Mouse (Mus musculus): ENCODE measurements around the gene Ccnl1.

Gene Ccnl1

DNA sequence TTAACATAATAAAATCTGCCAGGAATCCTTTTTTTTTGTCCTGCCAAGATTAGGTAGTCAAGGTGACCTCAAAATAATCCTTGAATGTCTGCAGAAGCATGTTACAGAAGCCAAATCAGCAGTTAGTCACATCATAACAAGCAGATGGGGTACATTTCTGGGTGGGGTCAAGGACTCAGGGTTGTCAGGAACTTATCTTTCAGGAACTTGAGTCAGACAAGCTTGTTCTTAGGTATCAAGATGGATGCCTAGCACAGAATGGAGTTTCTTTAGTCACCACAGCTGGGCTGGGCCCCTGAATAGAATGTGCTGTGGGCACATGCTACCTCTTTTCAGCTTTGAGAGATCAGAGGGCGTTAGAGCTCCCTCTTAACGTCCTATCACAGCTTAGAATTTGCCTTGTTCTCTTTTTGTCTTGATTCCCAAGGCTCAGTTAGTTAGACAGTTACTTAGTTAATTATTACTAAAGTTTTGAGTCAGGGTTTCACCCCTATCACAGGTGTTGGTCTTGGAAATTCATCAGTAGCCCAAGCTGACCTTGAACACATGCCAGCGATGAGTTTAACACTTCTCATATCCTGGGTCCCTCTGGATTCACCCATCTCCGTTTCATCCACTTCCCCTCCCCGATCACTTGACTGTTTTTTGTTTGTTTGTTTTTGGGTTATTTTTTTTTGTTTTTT lies 32.9 kb downstream of the Ccnl1 start:
- no peak for DNase-seq

DNA sequence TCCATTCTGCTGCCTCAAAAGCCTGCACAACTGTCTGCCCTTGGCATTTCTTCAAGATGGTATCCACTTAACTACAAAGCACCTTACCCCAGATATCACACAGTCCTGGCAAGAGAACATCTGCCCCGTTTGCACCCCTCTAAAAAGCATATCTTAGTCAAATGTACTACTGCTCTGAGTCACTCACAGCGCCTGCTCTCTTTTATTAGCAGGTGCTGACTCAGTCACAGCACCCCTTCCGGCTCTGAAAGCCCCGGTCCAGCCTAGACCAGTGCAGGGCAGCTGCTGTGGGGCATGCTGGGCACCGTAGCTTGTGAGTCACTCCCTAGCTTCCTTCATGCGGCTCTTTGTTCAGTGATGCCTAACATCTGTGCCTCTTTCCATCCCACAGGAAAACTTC lies 35.6 kb downstream of the Ccnl1 start:
- DNase-seq = no peak

DNA sequence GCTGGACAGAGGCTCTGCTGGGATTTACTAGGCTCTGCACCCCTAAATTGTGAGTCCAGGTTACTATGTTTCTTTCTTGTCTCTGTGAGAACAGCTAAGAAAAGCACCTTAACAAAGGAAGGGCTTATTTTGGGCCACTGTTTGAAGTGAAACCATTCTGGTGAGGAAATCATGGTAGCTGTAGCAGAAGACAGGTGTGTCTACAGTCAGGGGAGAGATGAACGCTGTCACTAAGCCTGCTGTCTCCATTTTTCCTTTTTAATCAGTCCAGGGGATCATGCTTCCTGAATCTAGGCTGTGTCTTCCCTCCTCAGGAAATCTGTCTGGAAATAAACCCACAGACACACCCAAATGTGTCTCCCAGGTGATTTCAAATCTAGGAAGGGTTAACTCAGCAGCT lies 36.4 kb downstream of the Ccnl1 start:
- no peak for DNase-seq

DNA sequence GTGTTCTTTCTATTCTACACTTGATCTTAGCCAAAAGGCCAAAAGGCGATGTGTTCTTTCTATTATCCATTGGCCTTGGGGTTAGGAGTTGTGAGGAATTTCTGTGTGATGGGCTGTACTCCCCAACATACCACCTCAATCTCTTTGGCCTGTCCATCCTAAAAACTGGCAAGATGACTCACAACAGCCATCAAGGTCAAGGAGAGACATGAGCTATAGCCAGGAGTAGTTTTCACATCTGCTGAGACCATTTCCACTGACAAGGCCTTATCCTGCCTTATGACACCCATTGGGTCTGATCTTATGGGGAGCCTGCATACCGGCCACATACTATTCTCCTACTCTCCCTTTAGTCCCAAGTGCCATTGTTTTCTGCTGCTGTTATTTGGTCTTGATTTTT lies 39.0 kb downstream of the Ccnl1 start:
- DNase-seq = no peak

DNA sequence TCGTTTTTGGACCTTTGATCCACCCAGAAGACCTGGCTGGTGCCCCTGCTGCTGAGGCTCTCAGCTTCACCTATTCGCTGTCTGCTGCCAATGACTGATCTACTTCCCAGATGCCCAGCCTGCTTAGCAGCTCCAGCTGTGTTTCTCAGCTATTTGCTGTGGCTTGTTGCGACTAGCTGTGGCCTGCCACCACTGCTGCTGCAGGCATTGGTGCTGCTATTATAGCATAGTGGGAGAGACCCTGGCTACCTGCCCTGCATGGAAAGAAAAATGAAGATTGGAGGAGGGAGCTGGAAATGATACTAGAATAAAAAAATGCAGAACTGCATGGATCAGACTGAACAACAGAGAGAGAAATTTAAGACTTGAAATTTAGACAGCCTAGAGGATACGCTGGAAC lies 45.1 kb downstream of the Ccnl1 start:
- DNase-seq = no peak

DNA sequence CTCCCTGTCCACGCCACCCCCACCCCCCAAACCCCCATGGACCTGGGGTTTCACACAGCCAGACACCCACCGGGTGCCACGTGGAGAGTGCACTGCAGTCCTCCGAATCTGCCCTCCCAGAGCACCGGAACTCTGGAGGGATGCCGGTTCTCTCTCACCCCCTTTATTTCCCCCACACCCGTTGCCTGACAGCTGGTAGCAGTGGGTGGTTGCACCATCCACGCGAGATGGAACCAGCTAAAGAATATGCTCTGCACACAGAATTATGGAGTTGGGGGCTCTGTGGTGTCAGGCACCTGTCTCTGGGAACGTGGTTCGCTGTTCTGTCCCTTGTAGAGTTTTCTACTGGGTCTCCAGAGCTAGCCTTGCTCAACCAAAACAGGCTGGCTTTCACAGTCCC lies 45.8 kb downstream of the Ccnl1 start:
- no peak for DNase-seq

DNA sequence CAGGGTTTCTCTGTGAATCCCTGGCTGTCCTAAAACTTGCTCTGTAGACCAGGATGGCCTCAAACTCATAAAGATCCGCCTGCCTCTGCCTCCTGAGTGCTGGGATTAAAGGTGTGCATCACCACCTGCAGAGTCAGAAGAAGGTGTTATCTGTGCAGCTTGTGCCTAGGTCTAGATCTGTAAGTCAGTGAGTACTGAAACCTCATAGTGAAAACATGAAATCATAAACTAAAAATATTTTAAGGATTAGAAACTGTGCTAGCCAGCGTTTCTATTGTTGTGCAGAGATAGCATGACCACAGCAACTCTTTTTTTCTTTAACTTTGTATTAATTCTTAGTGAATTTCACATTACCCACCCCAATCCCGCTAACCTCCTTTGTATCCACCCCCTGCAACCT lies 46.8 kb downstream of the Ccnl1 start:
- DNase-seq = no peak

DNA sequence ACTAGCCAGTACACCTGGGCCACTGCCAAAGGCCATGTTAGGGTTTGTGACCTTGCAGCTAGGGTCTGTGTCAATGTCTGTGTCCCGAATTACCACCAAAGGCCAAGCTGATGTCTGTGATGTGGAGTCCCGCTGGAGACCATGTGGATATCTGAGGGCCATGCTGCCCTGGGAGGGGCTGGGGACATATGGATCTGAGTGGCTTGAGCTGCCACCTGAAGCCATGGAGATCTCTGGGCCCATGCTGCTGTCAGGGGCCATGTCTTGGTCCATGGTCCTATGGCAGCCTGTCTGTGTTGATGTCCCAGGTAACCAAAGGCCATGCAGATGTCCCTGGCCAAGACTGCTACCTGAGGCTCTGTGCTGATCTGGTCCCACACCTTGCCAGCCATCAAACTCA lies 48.6 kb downstream of the Ccnl1 start:
- DNase-seq = no peak

DNA sequence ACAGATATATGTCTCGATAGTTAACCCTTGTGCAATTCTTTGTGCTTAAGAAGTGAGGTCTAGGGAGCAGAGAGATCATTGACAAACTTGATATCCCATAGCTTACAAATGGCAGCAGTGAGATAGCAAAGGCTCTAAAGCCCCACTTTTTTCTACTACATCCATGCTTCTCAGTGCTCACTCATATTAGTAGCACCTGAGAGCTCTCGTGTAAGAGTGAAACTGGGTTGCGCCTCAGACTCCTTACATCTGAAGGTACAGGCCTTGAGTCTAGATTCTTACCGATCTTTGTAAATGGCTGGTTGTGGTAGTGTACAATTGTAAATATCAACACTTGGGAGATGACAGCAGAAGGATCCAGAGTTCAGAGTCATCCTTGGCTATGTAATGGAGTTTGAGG lies 50.5 kb downstream of the Ccnl1 start:
- DNase-seq = no peak

DNA sequence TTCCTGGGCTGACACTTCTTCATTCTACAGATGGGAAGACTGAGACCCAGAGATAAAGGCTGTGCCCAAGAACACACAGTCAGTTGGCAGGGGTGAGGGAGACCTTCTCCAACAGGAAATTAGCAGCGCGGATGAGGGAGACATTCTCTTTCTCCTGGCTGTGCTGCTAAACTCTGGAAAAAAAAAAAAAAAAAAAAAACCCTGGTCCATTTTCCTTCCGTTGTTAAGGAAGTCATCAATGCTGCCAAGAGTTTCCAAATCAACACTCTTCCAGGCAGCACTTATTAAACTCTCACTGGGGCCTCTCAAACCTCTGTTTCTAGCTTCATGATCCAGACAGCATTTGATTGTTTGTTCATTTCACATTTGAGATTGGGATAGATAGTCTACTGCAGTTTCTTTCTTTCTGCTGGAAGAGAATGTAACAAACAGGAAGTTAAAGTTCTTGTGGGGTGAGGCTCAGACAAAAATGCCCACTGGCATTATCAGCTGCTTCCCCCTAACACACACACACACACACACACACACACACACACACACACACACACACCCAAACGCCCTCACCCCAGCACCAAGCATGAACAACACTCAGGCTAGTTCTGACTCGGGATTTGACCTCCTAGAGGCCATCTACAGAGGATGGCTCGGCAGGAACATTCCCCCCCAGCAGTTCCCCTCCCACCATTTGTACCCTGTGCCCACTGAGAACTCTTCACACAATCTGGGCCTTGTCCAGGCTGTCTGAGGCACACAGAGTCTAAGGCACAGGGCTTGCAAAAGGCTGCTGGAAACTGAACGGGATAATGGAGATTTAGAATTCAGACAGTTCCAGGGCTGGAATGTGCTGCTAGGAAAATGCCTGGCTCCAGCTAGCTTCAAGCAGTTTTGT lies 52.5 kb downstream of the Ccnl1 start:
- DNase-seq = no peak

DNA sequence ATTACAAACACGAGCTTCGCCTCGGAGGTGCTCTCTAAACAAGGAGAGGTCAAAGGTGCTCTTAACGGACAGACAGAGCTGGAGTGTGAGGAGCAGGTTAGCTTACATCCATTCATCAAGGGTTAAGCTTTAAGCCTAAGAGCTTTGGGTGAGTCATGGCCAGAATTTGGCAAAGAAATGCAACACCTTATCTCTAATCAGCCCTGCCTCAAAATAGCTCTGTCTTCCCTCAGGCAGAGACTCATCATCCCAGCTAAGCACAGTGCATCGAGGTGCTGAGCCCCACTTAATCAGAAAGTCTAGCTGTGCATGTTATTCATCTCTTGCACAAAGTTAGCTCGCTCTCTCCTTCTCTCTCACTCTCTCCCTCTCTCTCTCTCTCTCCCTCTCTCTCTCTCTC lies 53.3 kb downstream of the Ccnl1 start:
- no peak for DNase-seq

DNA sequence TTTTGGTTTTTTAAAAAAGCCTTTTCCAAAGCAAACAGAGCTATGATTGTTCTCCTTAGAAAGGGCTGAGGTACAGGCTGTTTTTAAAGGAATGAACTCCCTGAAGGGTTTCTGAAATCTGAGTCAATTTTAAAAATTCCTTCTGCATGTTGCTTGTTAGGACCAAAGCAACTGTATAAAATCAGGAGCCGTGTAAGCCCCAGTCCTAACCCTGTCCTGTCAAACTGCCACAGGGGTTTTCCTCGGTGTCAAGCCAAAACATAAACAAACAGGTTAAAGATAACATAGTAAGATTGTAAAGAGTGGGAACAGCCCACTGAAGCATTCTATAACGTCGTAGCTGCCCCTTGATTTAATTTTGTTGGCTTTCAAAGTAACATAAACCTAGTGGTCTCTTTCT lies 53.9 kb downstream of the Ccnl1 start:
- no peak for DNase-seq

DNA sequence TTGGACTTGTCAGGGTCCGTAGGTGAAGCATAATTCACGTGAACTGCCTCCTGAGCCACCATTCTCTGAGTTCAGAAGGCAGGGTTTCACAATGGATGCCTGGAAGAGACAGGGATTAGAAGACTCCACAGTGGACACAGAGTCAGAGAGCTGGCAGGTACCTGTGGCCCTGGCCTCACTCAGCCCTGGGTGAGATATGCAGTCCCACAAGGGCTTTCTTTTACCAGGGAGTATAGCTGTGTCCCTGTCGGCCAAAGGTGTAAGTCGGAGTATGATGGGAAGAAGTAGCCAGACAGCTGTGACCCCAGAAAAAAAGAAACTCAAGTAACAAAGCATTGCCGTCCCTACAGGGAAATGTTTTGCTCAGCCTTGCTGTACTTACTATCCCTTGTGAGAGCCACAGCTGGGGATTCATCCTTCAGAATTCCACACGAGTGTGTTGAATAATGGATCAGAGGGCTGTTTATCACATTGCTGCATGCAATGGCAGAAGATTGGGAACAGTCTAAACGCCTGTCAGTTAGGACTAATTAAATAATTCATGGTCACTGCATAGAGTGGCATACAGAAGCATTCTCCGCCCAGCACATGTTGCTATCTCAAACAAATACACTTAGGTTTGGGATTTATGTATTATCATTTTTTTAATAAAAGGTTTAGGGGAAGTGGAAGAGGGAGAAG lies 59.3 kb downstream of the Ccnl1 start:
- DNase-seq = no peak

DNA sequence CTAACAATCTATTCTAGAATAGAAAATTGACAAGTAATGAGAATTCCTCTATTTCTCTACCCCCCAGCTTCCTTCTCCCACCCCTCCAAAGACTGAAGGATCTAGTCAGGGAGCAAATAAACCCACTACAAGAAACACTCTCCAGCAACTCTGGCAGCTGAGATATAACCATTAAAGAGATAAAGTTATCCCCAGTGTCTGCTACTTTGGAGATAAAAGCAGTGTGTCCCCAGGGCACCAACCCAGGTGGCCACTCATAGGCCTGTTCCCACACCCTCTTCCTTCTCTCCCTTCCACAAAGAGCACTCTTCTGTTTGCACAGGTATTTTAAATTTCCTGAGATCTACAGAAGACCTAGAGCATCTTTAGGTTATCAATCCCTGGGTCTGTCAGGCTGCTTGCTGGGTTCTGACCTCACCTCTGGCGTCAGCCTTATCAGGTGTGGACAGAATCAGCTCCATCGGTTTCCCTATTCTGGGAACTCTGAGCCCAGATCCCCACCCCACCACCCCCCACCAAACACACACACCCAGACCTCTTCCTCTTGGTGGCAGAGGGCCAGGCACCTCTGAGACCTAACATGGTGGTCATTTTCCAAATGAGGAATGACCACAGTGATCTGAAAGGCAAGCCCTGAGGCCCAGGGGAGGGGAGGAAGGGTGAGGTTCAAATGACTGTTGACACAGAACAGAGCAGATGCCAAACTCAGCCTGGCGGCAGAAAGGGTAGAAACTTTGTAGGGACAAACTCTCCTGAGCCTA lies 60.6 kb downstream of the Ccnl1 start:
- no peak for DNase-seq
